17 mouse cellular contexts compared by ENCODE assay signal in genomic region chr3:144011456-144012025, GRCm38 (mm10).
DNase-seq lines count a peak whose midpoint lies in the region; ATAC-seq lines count a peak whose summit lies in the region.
"Had no signal": no experiment of that assay in that cellular context is flagged by ENCODE, and none has a peak within 500 bp of the region (broad histone marks: within the 10 kb centered on the region; RNA-seq: fewer than 3 reads in every experiment).

No protein-coding gene starts in this region.

- no peak overlapping the region for H3K4me2 ChIP-seq in heart, embryonic 15.5 days
- no peak overlapping the region for H3K4me2 ChIP-seq in midbrain, embryonic 13.5 days (replicated peaks)
- H3K4me2 ChIP-seq in midbrain, embryonic 15.5 days: no peak overlapping the region
- H3K4me2 ChIP-seq in forebrain, embryonic 16.5 days (ENCODE audit: low read length): no peak overlapping the region
- H3K4me2 ChIP-seq: heart, embryonic 13.5 days; stomach, embryonic 15.5 days had no signal

- 54% methylated on average over 12 of the region's 12 CpGs for WGBS in heart, embryonic 15.5 days
- WGBS in midbrain, embryonic 13.5 days: 70% methylated on average over 12 of the region's 12 CpGs
- 61% methylated on average over 12 of the region's 12 CpGs for WGBS in midbrain, embryonic 15.5 days
- 48% methylated on average over 12 of the region's 12 CpGs for WGBS in forebrain, embryonic 16.5 days

- no peak overlapping the region for H3K4me3 ChIP-seq in heart, embryonic 15.5 days
- no peak overlapping the region for H3K4me3 ChIP-seq in midbrain, embryonic 13.5 days (replicated peaks)
- no peak overlapping the region for H3K4me3 ChIP-seq in midbrain, embryonic 15.5 days
- H3K4me3 ChIP-seq in forebrain, embryonic 16.5 days (replicated peaks; ENCODE audit: low read length): no peak overlapping the region
- H3K4me3 ChIP-seq: stomach, embryonic 15.5 days had no signal

- no peak overlapping the region for H3K27ac ChIP-seq in heart, embryonic 15.5 days
- H3K27ac ChIP-seq in midbrain, embryonic 13.5 days: no peak overlapping the region
- no peak overlapping the region for H3K27ac ChIP-seq in midbrain, embryonic 15.5 days
- H3K27ac ChIP-seq in forebrain, embryonic 16.5 days (ENCODE audit: low read length): no peak overlapping the region
- H3K27ac ChIP-seq: heart, embryonic 13.5 days; stomach, embryonic 15.5 days had no signal

- H3K4me1 ChIP-seq in heart, embryonic 15.5 days (replicated peaks): 0 out of 2 replicates have a peak, but pooled peaks cover 8% of the 10 kb centered on the region
- peaks cover 11% of the 10 kb centered on the region for H3K4me1 ChIP-seq in midbrain, embryonic 13.5 days (replicated peaks)
- H3K4me1 ChIP-seq in midbrain, embryonic 15.5 days: peaks cover 4% of the 10 kb centered on the region; the same call in 1 of the 2 replicates
- peaks cover 10% of the 10 kb centered on the region for H3K4me1 ChIP-seq in forebrain, embryonic 16.5 days (replicated peaks; ENCODE audit: control insufficient read depth, insufficient read depth, low read length)

- 0 out of 2 replicates have a peak, but pooled peaks have one; percentile 35 for ATAC-seq in heart, embryonic 15.5 days (replicated peaks; ENCODE audit: insufficient number of reproducible peaks, insufficient read depth, low FRiP score, low read depth)
- peak; percentile 18; the same call in 1 of the 2 replicates for ATAC-seq in midbrain, embryonic 13.5 days
- ATAC-seq in midbrain, embryonic 15.5 days (replicated peaks): no peak
- peak; percentile 38 for ATAC-seq in forebrain, embryonic 16.5 days
- ATAC-seq: lung, postnatal 0 days had no signal

- no peak for DNase-seq in heart, postnatal 25 days (ENCODE audit: low spot score)
- no peak for DNase-seq in cerebellum, postnatal 25 days
- DNase-seq in left cerebral cortex, postnatal 14 days (ENCODE audit: low spot score in 2 of 2): no peak
- DNase-seq in lung, postnatal 14 days: no peak
- DNase-seq: adrenal gland, adult 2 months; cerebellum, adult 2 months; kidney, postnatal 14 days; layer of hippocampus, postnatal 36 days; liver; thymus, postnatal 25 days had no signal

- H3K9me3 ChIP-seq in heart, embryonic 15.5 days (replicated peaks): no peaks in the 10 kb centered on the region
- no peaks in the 10 kb centered on the region for H3K9me3 ChIP-seq in midbrain, embryonic 13.5 days
- no peaks in the 10 kb centered on the region for H3K9me3 ChIP-seq in midbrain, embryonic 15.5 days
- no peaks in the 10 kb centered on the region for H3K9me3 ChIP-seq in forebrain, embryonic 16.5 days (ENCODE audit: control insufficient read depth, low read length)
- H3K9me3 ChIP-seq: heart, embryonic 13.5 days; stomach, embryonic 15.5 days had no signal

- no peaks in the 10 kb centered on the region for H3K27me3 ChIP-seq in heart, embryonic 15.5 days
- H3K27me3 ChIP-seq in midbrain, embryonic 13.5 days: no peaks in the 10 kb centered on the region
- H3K27me3 ChIP-seq in midbrain, embryonic 15.5 days (replicated peaks): no peaks in the 10 kb centered on the region
- no peaks in the 10 kb centered on the region for H3K27me3 ChIP-seq in forebrain, embryonic 16.5 days (replicated peaks; ENCODE audit: control insufficient read depth, insufficient read depth, low read length)
- H3K27me3 ChIP-seq: heart, embryonic 13.5 days; stomach, embryonic 15.5 days had no signal

- H3K9ac ChIP-seq in heart, embryonic 15.5 days: no peak overlapping the region
- H3K9ac ChIP-seq in midbrain, embryonic 13.5 days (replicated peaks): no peak overlapping the region
- no peak overlapping the region for H3K9ac ChIP-seq in midbrain, embryonic 15.5 days
- H3K9ac ChIP-seq in forebrain, embryonic 16.5 days (replicated peaks; ENCODE audit: low read depth, low read length): no peak overlapping the region
- H3K9ac ChIP-seq: heart, embryonic 13.5 days; stomach, embryonic 15.5 days had no signal

- intact Hi-C loops in heart, postnatal 25 days (cut with DNase I): no loop called here
- intact Hi-C loops in left cerebral cortex, postnatal 14 days (cut with DNase I): no loop called here

- H3K36me3 ChIP-seq in heart, embryonic 15.5 days: no peaks in the 10 kb centered on the region
- H3K36me3 ChIP-seq in midbrain, embryonic 13.5 days: no peaks in the 10 kb centered on the region
- no peaks in the 10 kb centered on the region for H3K36me3 ChIP-seq in midbrain, embryonic 15.5 days (replicated peaks)
- no peaks in the 10 kb centered on the region for H3K36me3 ChIP-seq in forebrain, embryonic 16.5 days (ENCODE audit: control insufficient read depth, insufficient read depth)
- H3K36me3 ChIP-seq: heart, embryonic 13.5 days; stomach, embryonic 15.5 days had no signal
